Mouse (Mus musculus) heart, embryonic 11.5 days (tissue): ENCODE results near the gene Lrr1. TPM values are rescaled to one million over a fixed set of nuclear protein-coding genes. Genes with fewer than 3 reads are reported as not detected.

ENCODE experiments used
- microRNA-seq: library from miRNA; unstranded; fragments of <30 nt; microRNA quantifications from one replicate; pipeline ENCODE4, GENCODE M21; 2016; ENCODE audit warnings: borderline number of aligned reads
- polyA plus RNA-seq: library from polyadenylated mRNA; unstranded; fragments of >200 nt; fragmentation: Nextera tagmentation; extraction: Ambion mirVana; gene quantifications from 2 replicates; pipeline ENCODE4 v1.2.1, GENCODE M21; 2014

The Lrr1 gene
- polyA plus RNA-seq, 1 experiment from 2014 or later: 20.8 TPM

Small RNA genes within 50 kb of the gene (microRNA-seq; reads per million reads assigned to microRNA genes)
- gene Gm47287 (not detected), gene Gm47295 (2.0 reads per million, percentile 25 among the genes with 10 or more reads in this experiment)

Other genes starting within 250 kb of the Lrr1 start
- 1,249 and 1,400 TPM in 2 replicates for gene Rps29, start 9.6 kb upstream of the Lrr1 start, polyA plus RNA-seq
- 539 and 559 TPM in 2 replicates for gene Rpl36al, start 15.3 kb downstream of the Lrr1 start, polyA plus RNA-seq
- gene Mgat2, start 15.3 kb downstream of the Lrr1 start, polyA plus RNA-seq: 35.3 and 37.3 TPM in 2 replicates
- gene Gm49383, start 28.3 kb downstream of the Lrr1 start, polyA plus RNA-seq: 19.0 and 20.9 TPM in 2 replicates
- gene Dnaaf2, start 29.6 kb downstream of the Lrr1 start, polyA plus RNA-seq: 6.2 and 9.2 TPM in 2 replicates
- gene Gm49384, start 35.5 kb downstream of the Lrr1 start, polyA plus RNA-seq: 22.1 and 22.2 TPM in 2 replicates
- 20.7 and 22.2 TPM in 2 replicates for gene Pole2, start 59.4 kb downstream of the Lrr1 start, polyA plus RNA-seq
- 7.7 and 8.9 TPM in 2 replicates for gene Klhdc1, start 72.4 kb downstream of the Lrr1 start, polyA plus RNA-seq
- gene Klhdc2, start 127.9 kb downstream of the Lrr1 start, polyA plus RNA-seq: 151 and 157 TPM in 2 replicates
- gene Nemf, start 188.4 kb downstream of the Lrr1 start, polyA plus RNA-seq: 62.1 and 69.9 TPM in 2 replicates
- 38.0 and 41.6 TPM in 2 replicates for gene Arf6, start 203.3 kb downstream of the Lrr1 start, polyA plus RNA-seq
- gene Gm9887, start 203.6 kb downstream of the Lrr1 start, polyA plus RNA-seq: 1.3 and 1.5 TPM in 2 replicates